Mouse (Mus musculus) MEL (cell line): Measurements from ENCODE around the gene Brip1. TPM values are rescaled to one million over a fixed set of nuclear protein-coding genes. Genes with fewer than 3 reads are reported as not detected.
A peak's percentile ranks its signal among the peaks of the same experiment; 100 is the strongest.

Experiments
- DNase-seq: peaks from one replicate; pipeline ENCODE4 v3.0.0; 2011; ENCODE audit warnings: low read depth, low spot score
- H3K27ac ChIP-seq: 2 replicates; pipeline ENCODE4 v1.5.1; 2012; ENCODE audit warnings: low read depth, mild to moderate bottlenecking, control low read depth, low read length, moderate library complexity; ENCODE audit not compliant: control insufficient read depth
- H3K27me3 ChIP-seq, 2 experiments: fragments of 150-350 bp in 1 of 2; sonication (generic) in 1 of 2; 2 replicates each; pipeline ENCODE4 v1.6.1; 2012; ENCODE audit warnings: low read length in 2 of 2, mild to moderate bottlenecking in 2 of 2, improper control_type of control experiment in 1 of 2, moderate library complexity in 1 of 2; ENCODE audit not compliant: insufficient read depth in 2 of 2, control insufficient read depth in 1 of 2
- H3K36me3 ChIP-seq, 2 experiments: 2 replicates each; pipeline ENCODE4 v1.6.1; 2012 to 2014; ENCODE audit warnings: low read length in 2 of 2, improper control_type of control experiment in 1 of 2, inconsistent platforms in 1 of 2, mild to moderate bottlenecking in 1 of 2; ENCODE audit not compliant: insufficient read depth in 2 of 2, control insufficient read depth in 1 of 2
- H3K4me1 ChIP-seq, 2 experiments: fragments of 150-350 bp in 1 of 2; sonication (generic) in 1 of 2; 2 replicates each; pipeline ENCODE4 v1.6.1; 2012; ENCODE audit warnings: low read length in 2 of 2, improper control_type of control experiment in 1 of 2, mild to moderate bottlenecking in 1 of 2; ENCODE audit not compliant: insufficient read depth in 2 of 2, control insufficient read depth in 1 of 2
- H3K4me3 ChIP-seq, 2 experiments: fragments of 150-350 bp in 1 of 2; sonication (generic) in 1 of 2; 2 replicates each; pipeline ENCODE4 v1.5.1; 2012; ENCODE audit warnings: low read depth in 2 of 2, low read length in 2 of 2, mild to moderate bottlenecking in 2 of 2, moderate library complexity in 2 of 2, control low read depth in 1 of 2, improper control_type of control experiment in 1 of 2; ENCODE audit not compliant: control insufficient read depth in 1 of 2, insufficient read depth in 1 of 2
- H3K79me2 ChIP-seq: 2 replicates; pipeline ENCODE4 v1.6.1; 2012; ENCODE audit warnings: mild to moderate bottlenecking, low read length, moderate library complexity; ENCODE audit not compliant: control insufficient read depth, poor library complexity, insufficient read depth
- H3K9ac ChIP-seq: 2 replicates; pipeline ENCODE4 v1.6.1; 2012; ENCODE audit warnings: low read depth, mild to moderate bottlenecking, control low read depth, low read length, moderate library complexity; ENCODE audit not compliant: control insufficient read depth, poor library complexity, severe bottlenecking
- H3K9me3 ChIP-seq: fragments of 150-350 bp; sonication (generic); replicated peaks from 2 replicates; pipeline ENCODE4 v1.6.1; 2012; ENCODE audit warnings: mild to moderate bottlenecking, low read length, improper control_type of control experiment, moderate library complexity; ENCODE audit not compliant: insufficient read depth
- CHD1 ChIP-seq: IDR thresholded peaks from 2 replicates; pipeline ENCODE4 v1.6.1; 2012; ENCODE audit warnings: low read depth, mild to moderate bottlenecking, inconsistent platforms, low read length, improper control_type of control experiment
- CHD2 ChIP-seq: IDR thresholded peaks from 2 replicates; pipeline ENCODE4 v1.6.1; 2011; ENCODE audit warnings: low read length, improper control_type of control experiment
- CTCF ChIP-seq, 3 experiments: IDR thresholded peaks in 2 of 3; conservative IDR thresholded peaks in 1 of 3; 2 replicates each; pipeline ENCODE4 v1.5.1; 2011 to 2012; ENCODE audit warnings: low read length in 3 of 3, low read depth in 2 of 3, mild to moderate bottlenecking in 2 of 3, improper control_type of control experiment in 1 of 3, inconsistent platforms in 1 of 3, mixed read lengths in 1 of 3, moderate library complexity in 1 of 3; ENCODE audit not compliant: control insufficient read depth in 1 of 3, insufficient read depth in 1 of 3, poor library complexity in 1 of 3, severe bottlenecking in 1 of 3
- E2F4 ChIP-seq: IDR thresholded peaks from 2 replicates; pipeline ENCODE4 v1.6.1; 2011; ENCODE audit warnings: low read depth, low read length, improper control_type of control experiment, borderline replicate concordance
- ELF1 ChIP-seq: IDR thresholded peaks from 2 replicates; pipeline ENCODE4 v1.6.1; 2014; ENCODE audit warnings: low read depth, mild to moderate bottlenecking, inconsistent platforms, low read length, improper control_type of control experiment, moderate library complexity
- ETS1 ChIP-seq: IDR thresholded peaks from 2 replicates; pipeline ENCODE4 v1.6.1; 2012; ENCODE audit warnings: low read depth, mild to moderate bottlenecking, inconsistent platforms, low read length, improper control_type of control experiment, moderate library complexity
- MAFK ChIP-seq: IDR thresholded peaks from 2 replicates; pipeline ENCODE4 v1.6.1; 2011; ENCODE audit warnings: low read depth, mild to moderate bottlenecking, low read length, improper control_type of control experiment, borderline replicate concordance
- MAX ChIP-seq: IDR thresholded peaks from 2 replicates; pipeline ENCODE4 v1.6.1; 2011; ENCODE audit warnings: low read length, improper control_type of control experiment
- MEF2A ChIP-seq: IDR thresholded peaks from 2 replicates; pipeline ENCODE4 v1.6.1; 2014; ENCODE audit warnings: low read depth, mild to moderate bottlenecking, inconsistent platforms, low read length, improper control_type of control experiment; ENCODE audit not compliant: poor library complexity, insufficient replicate concordance, severe bottlenecking; ENCODE audit errors: extremely low read depth
- MXI1 ChIP-seq: IDR thresholded peaks from 2 replicates; pipeline ENCODE4 v1.6.1; 2011; ENCODE audit warnings: mild to moderate bottlenecking, low read depth, low read length, improper control_type of control experiment
- MYB ChIP-seq: IDR thresholded peaks from 2 replicates; pipeline ENCODE4 v1.6.1; 2011; ENCODE audit warnings: mild to moderate bottlenecking, low read depth, low read length, improper control_type of control experiment
- MYC ChIP-seq: IDR thresholded peaks from 2 replicates; pipeline ENCODE4 v1.6.1; 2011; ENCODE audit warnings: low read depth, mild to moderate bottlenecking, low read length, improper control_type of control experiment, moderate library complexity
- NELFE ChIP-seq: IDR thresholded peaks from 2 replicates; pipeline ENCODE4 v1.6.1; 2011; ENCODE audit warnings: low read depth, low read length, improper control_type of control experiment
- NRF1 ChIP-seq: IDR thresholded peaks from 2 replicates; pipeline ENCODE4 v1.6.1; 2014; ENCODE audit warnings: low read depth, mild to moderate bottlenecking, inconsistent platforms, low read length, improper control_type of control experiment, moderate library complexity; ENCODE audit not compliant: poor library complexity, insufficient read depth, severe bottlenecking
- POLR2AphosphoS2 ChIP-seq: IDR thresholded peaks from 2 replicates; pipeline ENCODE4 v1.6.1; 2011; ENCODE audit warnings: low read length, improper control_type of control experiment
- RAD21 ChIP-seq: IDR thresholded peaks from 2 replicates; pipeline ENCODE4 v1.6.1; 2011; ENCODE audit warnings: mild to moderate bottlenecking, low read depth, low read length, improper control_type of control experiment
- SMC3 ChIP-seq: IDR thresholded peaks from 2 replicates; pipeline ENCODE4 v1.6.1; 2011; ENCODE audit warnings: low read depth, low read length, improper control_type of control experiment
- TAL1 ChIP-seq: IDR thresholded peaks from 2 replicates; pipeline ENCODE4 v1.6.1; 2012; ENCODE audit warnings: mild to moderate bottlenecking, inconsistent platforms, low read length, moderate library complexity, mixed read lengths
- TBP ChIP-seq: IDR thresholded peaks from 2 replicates; pipeline ENCODE4 v1.8.0; 2011; ENCODE audit warnings: low read depth, low read length, improper control_type of control experiment
- TCF12 ChIP-seq: IDR thresholded peaks from 2 replicates; pipeline ENCODE4 v1.6.1; 2014; ENCODE audit warnings: low read depth, mild to moderate bottlenecking, inconsistent platforms, low read length, improper control_type of control experiment, moderate library complexity
- USF2 ChIP-seq, 2 experiments: IDR thresholded peaks; 2 replicates each; pipeline ENCODE4 v1.6.1; 2011 to 2012; ENCODE audit warnings: improper control_type of control experiment in 2 of 2, low read length in 2 of 2, borderline replicate concordance in 1 of 2, inconsistent platforms in 1 of 2, low read depth in 1 of 2, mild to moderate bottlenecking in 1 of 2; ENCODE audit not compliant: insufficient read depth in 1 of 2
- ZC3H11A ChIP-seq: IDR thresholded peaks from 2 replicates; pipeline ENCODE4 v1.6.1; 2012; ENCODE audit warnings: low read depth, mild to moderate bottlenecking, inconsistent platforms, low read length, improper control_type of control experiment
- ZMIZ1 ChIP-seq: IDR thresholded peaks from 2 replicates; pipeline ENCODE4 v1.6.1; 2012; ENCODE audit warnings: low read depth, mild to moderate bottlenecking, inconsistent platforms, low read length, improper control_type of control experiment, moderate library complexity
- ZNF384 ChIP-seq: IDR thresholded peaks from 2 replicates; pipeline ENCODE4 v1.6.1; 2012; ENCODE audit warnings: low read depth, mild to moderate bottlenecking, inconsistent platforms, low read length, improper control_type of control experiment
- polyA plus RNA-seq, 2 experiments: library from polyadenylated mRNA; stranded (reverse) in 1 of 2; unstranded in 1 of 2; fragments of >175 nt in 1 of 2; fragments of >200 nt in 1 of 2; gene quantifications; 2 replicates each; pipeline versions ENCODE4 v1.2.1 to v1.2.4; 2012; ENCODE audit warnings: low replicate concordance in 2 of 2, low read depth in 1 of 2; ENCODE audit not compliant: insufficient read length in 2 of 2, insufficient read depth in 1 of 2, missing spikeins in 1 of 2
- total RNA-seq: library from RNA; depleted of rRNA; stranded (reverse); fragments of 300-350 nt; gene quantifications from 2 replicates; pipeline ENCODE4 v1.2.3, GENCODE M21; 2012

Gene Brip1
- total and polyA plus RNA-seq, 3 experiments = 13.4 to 20.9 (median 14.9) TPM

DNA sequence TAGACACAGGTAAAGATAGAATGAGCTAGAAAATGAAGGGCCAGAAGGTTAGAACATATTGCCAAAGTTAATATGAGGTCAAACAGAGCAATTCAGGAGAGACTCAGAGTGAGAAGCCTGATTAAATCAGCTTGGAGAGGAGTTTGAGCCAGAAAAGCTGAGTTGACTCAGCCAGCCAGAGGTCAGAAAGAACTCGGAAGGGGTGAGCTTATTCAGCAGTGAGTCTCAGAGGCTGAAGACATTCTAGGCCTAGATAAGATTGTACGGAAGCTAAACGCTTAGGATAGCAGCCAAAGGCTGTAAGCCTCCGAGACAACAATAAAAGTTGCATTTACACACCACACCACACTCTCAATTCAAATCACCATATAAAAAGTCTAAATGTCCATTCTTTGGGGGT lies 141.9 kb downstream of the Brip1 start:
- no peaks in the 10 kb centered on the region for H3K27me3 ChIP-seq
- H3K4me1 ChIP-seq = peaks cover 0 to 3% of the 10 kb centered on the region in 2 experiments; a peak in 1 of 4 replicates
- TF ChIP-seq MYB (no peak), ZC3H11A (no peak), MAFK (no peak), NRF1 (no peak), USF2 (IDR thresholded peaks at IDR 0.05; ENCODE audit: borderline replicate concordance in 1 of 2, insufficient read depth in 1 of 2, low read depth in 1 of 2, low read length in 2 of 2) (no peak), E2F4 (no peak), TAL1 (no peak), CTCF (IDR thresholded peaks at IDR 0.05 in 2 of 3, conservative IDR thresholded peaks at IDR 0.05 in 1 of 3; ENCODE audit: control insufficient read depth in 1 of 3, insufficient read depth in 1 of 3, low read depth in 2 of 3, low read length in 3 of 3, poor library complexity in 1 of 3, severe bottlenecking in 1 of 3) (no peak), ELF1 (no peak), ZMIZ1 (no peak), ZNF384 (no peak), MXI1 (no peak), RAD21 (no peak), TBP (no peak)
- no peak overlapping the region for H3K4me3 ChIP-seq
- peaks cover 0 to 3% of the 10 kb centered on the region in 2 experiments; a peak in 2 of 4 replicates for H3K36me3 ChIP-seq
- H3K79me2 ChIP-seq = no peaks in the 10 kb centered on the region
- H3K9me3 ChIP-seq = no peaks in the 10 kb centered on the region
- no peak overlapping the region for H3K9ac ChIP-seq
- no peak overlapping the region for H3K27ac ChIP-seq
- DNase-seq = peak; percentile 19

- Histone ChIP-seq H3K27me3 (no peaks in the 10 kb centered on the region), H3K4me3 (no peak overlapping the region), H3K79me2 (no peaks in the 10 kb centered on the region), H3K9ac (no peak overlapping the region), H3K9me3 (no peaks in the 10 kb centered on the region), H3K27ac (no peak overlapping the region), H3K4me1 (peaks cover 0 to 3% of the 10 kb centered on the region in 2 experiments; a peak in 1 of 4 replicates), H3K36me3 (no peaks in the 10 kb centered on the region; a peak in 1 of 4 replicates)
- DNase-seq = no peak
- no peak for TF ChIP-seq ETS1
- TF ChIP-seq RAD21 = no peak
- TF ChIP-seq MAX = no peak
- TF ChIP-seq SMC3 = no peak
- TF ChIP-seq POLR2AphosphoS2 = no peak
- TF ChIP-seq MEF2A = no peak
- no peak for TF ChIP-seq NELFE
- no peak for TF ChIP-seq CHD2
- no peak for TF ChIP-seq ZMIZ1
- no peak for TF ChIP-seq TBP
- TF ChIP-seq MYC = no peak
- no peak for TF ChIP-seq CHD1
- no peak for TF ChIP-seq ZNF384
- TF ChIP-seq TCF12 = no peak
- no peak for TF ChIP-seq E2F4
Observed at GRCm38 (mm10) chr11:86055806-86056205, 145.2 kb downstream of the Brip1 start.
